Mouse (Mus musculus) intestine, embryonic 15.5 days (tissue): Measurements from ENCODE around the gene Wnt10a. TPM values are rescaled to one million over a fixed set of nuclear protein-coding genes. Genes with fewer than 3 reads are reported as not detected.
A peak's percentile ranks its signal among the peaks of the same experiment; 100 is the strongest.

Experiments
- ATAC-seq: fragments of 200-750 bp; cut with Nextera tagmentation; 2 replicates; pipeline ENCODE4 v1.8.0; 2017; ENCODE audit warnings: moderate TSS enrichment, moderate library complexity
- H3K27ac ChIP-seq: fragments of 300-500 bp; sonication (generic); 2 replicates; pipeline ENCODE4 v1.5.1; 2015; ENCODE audit warnings: mild to moderate bottlenecking, inconsistent platforms
- H3K27me3 ChIP-seq: fragments of 300-500 bp; sonication (generic); replicated peaks from 2 replicates; pipeline ENCODE4 v1.6.1; 2015; ENCODE audit warnings: inconsistent platforms
- H3K36me3 ChIP-seq: fragments of 300-500 bp; sonication (generic); 2 replicates; pipeline ENCODE4 v1.6.1; 2015; ENCODE audit warnings: inconsistent platforms
- H3K4me1 ChIP-seq: fragments of 300-500 bp; sonication (generic); replicated peaks from 2 replicates; pipeline ENCODE4 v1.6.1; 2015; ENCODE audit warnings: inconsistent platforms
- H3K4me2 ChIP-seq: fragments of 300-500 bp; sonication (generic); replicated peaks from 2 replicates; pipeline ENCODE4 v1.6.1; 2015; ENCODE audit warnings: mild to moderate bottlenecking, inconsistent platforms
- H3K4me3 ChIP-seq: fragments of 300-500 bp; sonication (generic); replicated peaks from 2 replicates; pipeline ENCODE4 v1.5.1; 2015; ENCODE audit warnings: inconsistent platforms
- H3K9ac ChIP-seq: fragments of 300-500 bp; sonication (generic); 2 replicates; pipeline ENCODE4 v1.6.1; 2015; ENCODE audit warnings: inconsistent platforms
- H3K9me3 ChIP-seq: fragments of 300-500 bp; sonication (generic); 2 replicates; pipeline ENCODE4 v1.6.1; 2016; ENCODE audit warnings: inconsistent platforms
- WGBS: fragments of 180-500 bp; shearing (Covaris S2); methylation state at CpG from one replicate; pipeline ENCODE4 v1.1.7; 2015; 5-methylcytosine and 5-hydroxymethylcytosine counted together
- polyA plus RNA-seq: library from polyadenylated mRNA; unstranded; fragments of >200 nt; fragmentation: Nextera tagmentation; extraction: Ambion mirVana; gene quantifications from 2 replicates; pipeline ENCODE4 v1.2.1, GENCODE M21; 2015

Wnt10a gene
- polyA plus RNA-seq, 1 experiment from 2014 or later, result 0.16 TPM

DNA sequence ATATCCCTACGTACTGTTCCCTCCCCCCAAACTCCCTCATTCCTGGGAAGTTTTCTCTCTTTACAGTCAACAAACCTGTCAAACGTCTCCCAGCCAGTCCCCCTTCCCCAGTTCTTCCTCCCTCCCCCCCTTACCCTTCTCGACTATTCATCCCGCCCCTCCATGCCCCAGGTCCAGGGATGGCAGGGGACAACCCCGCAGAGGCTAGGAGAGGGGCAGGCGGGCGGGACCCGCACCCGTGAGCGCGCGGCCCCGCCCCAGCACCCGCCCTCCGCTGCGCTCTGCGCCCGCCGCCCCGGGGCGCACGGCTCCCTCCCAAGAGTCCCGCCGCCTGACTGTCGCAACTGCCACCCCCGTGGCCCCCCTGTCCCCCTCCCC is 19.9 kb upstream of the Wnt10a start:
- Histone ChIP-seq H3K27ac (no peak overlapping the region), H3K4me1 (peaks cover 26% of the 10 kb centered on the region), H3K9ac (no peak overlapping the region), H3K9me3 (no peaks in the 10 kb centered on the region), H3K4me3 (peak overlapping the region; percentile 48), H3K36me3 (no peaks in the 10 kb centered on the region), H3K27me3 (peaks cover 75% of the 10 kb centered on the region), H3K4me2 (peak overlapping the region; percentile 93)
- under 1% methylated on average over 25 of the region's 26 CpGs for WGBS
- peak; percentile 14; the same call in 1 of the 2 replicates for ATAC-seq

DNA sequence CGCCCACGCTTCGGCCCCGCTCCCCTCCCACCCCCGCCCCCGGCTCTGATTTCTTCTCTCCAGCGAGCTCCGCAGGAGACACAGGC is 19.6 kb upstream of the Wnt10a start, which contains the start of gene Wnt6:
TSS of gene Wnt6 (plus strand) at position 48 of the 86 bp plus-strand sequence.
- Histone ChIP-seq H3K4me3 (peak within 1 kb of the TSS; percentile 48), H3K36me3 (no peaks in the 10 kb centered on the region), H3K9me3 (no peaks in the 10 kb centered on the region), H3K4me2 (peak within 1 kb of the TSS; percentile 93), H3K27ac (no peak within 1 kb of the TSS), H3K4me1 (peaks cover 26% of the 10 kb centered on the region), H3K9ac (peak within 1 kb of the TSS; percentile 37), H3K27me3 (peaks cover 75% of the 10 kb centered on the region)
- no peak for ATAC-seq
- WGBS, result 0% methylated on average over 1 of the region's 8 CpGs

DNA sequence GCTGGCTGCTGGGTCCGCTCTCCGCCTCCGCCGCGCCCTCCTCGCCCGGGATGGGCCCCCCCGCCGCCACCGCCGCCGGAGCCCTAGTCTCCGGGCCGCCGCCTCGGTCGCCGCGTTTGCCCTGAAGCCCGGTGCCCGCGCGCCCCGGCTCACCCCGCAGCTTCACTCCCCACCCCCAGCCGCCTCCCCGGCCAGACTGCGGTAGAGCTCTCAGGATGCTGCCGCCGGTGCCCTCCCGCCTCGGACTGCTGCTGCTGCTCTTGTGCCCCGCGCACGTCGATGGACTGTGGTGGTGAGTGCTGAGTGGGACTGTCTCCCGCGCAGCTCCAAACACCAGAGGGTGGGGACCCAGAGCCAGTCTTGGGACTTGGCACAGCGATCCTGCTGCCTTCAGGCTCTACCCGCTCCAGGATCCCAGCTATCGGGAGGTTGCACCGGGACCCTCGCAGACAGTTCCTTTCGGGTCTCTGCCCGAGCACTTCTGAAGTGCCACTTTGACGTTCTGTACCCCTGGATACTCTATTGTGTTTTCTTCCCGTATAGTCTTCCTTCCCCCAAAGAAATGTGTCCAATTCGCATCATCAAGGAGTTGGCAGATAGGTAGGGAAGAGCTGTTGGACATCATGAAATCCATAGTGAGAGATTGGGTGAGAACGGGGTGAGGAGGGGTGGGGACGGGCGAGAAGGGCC is 19.2 kb upstream of the Wnt10a start:
- H3K4me1 ChIP-seq, result peaks cover 26% of the 10 kb centered on the region

DNA sequence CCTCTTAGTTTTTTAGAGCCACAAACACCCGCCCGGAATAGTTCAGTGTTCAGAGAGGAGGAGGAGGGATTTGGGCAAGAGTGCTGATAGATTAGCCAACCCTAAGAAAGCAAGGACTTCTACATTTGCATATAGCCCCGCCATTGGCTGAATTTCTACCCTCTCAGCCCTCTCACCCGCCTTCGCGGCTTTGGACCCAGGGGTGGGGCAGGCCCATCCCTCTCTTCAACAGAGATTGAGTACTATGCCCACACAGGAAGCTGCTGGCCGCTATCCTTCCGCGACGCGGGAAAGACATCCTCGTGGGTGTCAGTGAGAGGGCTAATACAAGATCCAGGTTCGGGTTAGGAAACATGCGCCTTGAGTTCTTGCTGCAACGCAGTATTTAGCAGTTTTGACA is 18.2 kb upstream of the Wnt10a start:
- under 1% methylated on average over 15 of the region's 15 CpGs for WGBS
- Histone ChIP-seq H3K9me3 (no peaks in the 10 kb centered on the region), H3K4me2 (peak overlapping the region; percentile 93), H3K27ac (no peak overlapping the region), H3K27me3 (peaks cover 80% of the 10 kb centered on the region), H3K4me1 (peaks cover 26% of the 10 kb centered on the region), H3K36me3 (no peaks in the 10 kb centered on the region), H3K4me3 (peak overlapping the region; percentile 48), H3K9ac (no peak overlapping the region)
- ATAC-seq, result peak; percentile 95

More for the DNA sequence above, 19.2 kb upstream of the Wnt10a start:
- WGBS, result under 1% methylated on average over 36 of the region's 51 CpGs
- peak overlapping the region; percentile 37 for H3K9ac ChIP-seq
- peak overlapping the region; percentile 48 for H3K4me3 ChIP-seq
- peaks cover 75% of the 10 kb centered on the region for H3K27me3 ChIP-seq
- H3K27ac ChIP-seq, result no peak overlapping the region
- no peaks in the 10 kb centered on the region for H3K36me3 ChIP-seq
- no peak for ATAC-seq
- H3K4me2 ChIP-seq, result peak overlapping the region; percentile 93
- H3K9me3 ChIP-seq, result no peaks in the 10 kb centered on the region

DNA sequence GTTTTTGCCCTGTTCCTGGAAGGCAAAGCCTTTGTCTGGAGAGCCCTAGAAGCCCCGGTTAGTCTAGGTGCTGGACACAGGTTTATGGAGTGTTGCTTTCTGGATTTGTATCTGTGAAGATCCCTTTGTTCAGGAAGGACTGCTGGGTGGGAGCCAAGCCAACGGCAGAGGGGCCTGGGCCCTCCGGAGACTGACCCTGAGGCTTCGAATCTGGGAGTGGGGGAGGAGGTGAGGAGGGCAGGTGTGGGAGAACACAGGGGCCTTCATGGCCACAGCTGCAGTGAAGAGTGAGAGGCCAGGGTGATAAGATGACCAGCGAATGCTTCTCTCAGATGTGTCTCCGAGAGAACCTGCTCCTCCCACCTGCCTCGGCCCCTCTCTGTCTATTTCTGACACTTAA is 17.3 kb upstream of the Wnt10a start:
- Histone ChIP-seq H3K27me3 (peaks cover 77% of the 10 kb centered on the region), H3K4me1 (peaks cover 26% of the 10 kb centered on the region), H3K36me3 (no peaks in the 10 kb centered on the region), H3K9me3 (no peaks in the 10 kb centered on the region), H3K9ac (no peak overlapping the region), H3K4me2 (no peak overlapping the region), H3K27ac (no peak overlapping the region), H3K4me3 (no peak overlapping the region)
- no peak for ATAC-seq
- 22% methylated on average over 7 of the region's 7 CpGs for WGBS

DNA sequence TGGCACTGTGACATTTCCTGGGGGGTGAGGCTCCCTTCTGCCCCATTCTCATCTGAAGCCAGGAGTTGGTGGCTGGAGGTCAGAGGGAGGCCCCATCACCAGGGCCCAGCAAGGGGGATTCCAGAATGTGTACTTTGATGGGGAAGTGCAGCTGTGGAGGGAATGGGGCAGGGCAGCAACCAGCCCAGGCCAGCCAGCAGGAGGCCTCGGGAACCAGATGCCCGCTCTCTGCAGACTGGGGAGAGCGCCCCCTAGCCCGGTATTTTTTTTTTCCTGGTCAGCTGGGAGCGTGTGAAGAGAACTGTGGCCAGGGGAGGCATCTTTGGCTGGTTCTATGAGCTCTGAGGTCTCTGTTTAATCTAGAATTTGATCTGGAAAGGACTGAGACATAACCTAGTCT is 15.5 kb upstream of the Wnt10a start:
- Histone ChIP-seq H3K9me3 (no peaks in the 10 kb centered on the region), H3K27me3 (peaks cover 71% of the 10 kb centered on the region), H3K36me3 (no peaks in the 10 kb centered on the region), H3K4me1 (peaks cover 18% of the 10 kb centered on the region), H3K4me2 (no peak overlapping the region), H3K9ac (no peak overlapping the region), H3K4me3 (no peak overlapping the region), H3K27ac (no peak overlapping the region)
- ATAC-seq, result no peak
- WGBS, result 13% methylated on average over 5 of the region's 5 CpGs

DNA sequence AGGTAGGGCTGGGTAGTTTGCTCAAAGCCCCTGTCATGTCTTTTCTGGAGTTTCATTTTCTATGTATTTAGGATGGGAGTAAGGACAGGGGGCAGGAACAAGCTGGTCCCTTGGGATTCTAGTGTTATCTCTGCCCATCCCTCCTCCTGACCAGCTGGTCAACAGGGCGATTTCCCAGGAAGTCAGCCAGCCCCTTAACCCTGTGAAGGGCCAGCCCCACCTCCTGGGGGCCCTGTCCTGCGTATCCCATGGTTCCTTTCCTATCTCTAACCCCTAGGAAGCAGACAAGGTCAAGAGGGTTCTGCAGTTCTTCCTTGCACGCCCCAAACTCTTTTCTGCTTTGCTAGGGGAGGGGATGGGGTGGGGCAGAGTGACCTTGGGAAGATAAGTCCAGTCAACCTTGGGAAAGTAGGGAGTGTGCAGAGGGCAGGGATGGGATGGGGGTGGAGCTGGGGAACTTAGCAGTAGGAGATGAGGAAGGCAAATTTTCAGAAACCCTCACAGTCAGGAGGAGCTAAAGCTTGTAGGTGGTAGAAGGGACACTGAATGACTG is 12.3 kb upstream of the Wnt10a start:
- no peak overlapping the region for H3K4me3 ChIP-seq
- WGBS, result 33% methylated on average over 3 of the region's 3 CpGs
- H3K4me1 ChIP-seq, result peaks cover 9% of the 10 kb centered on the region
- H3K4me2 ChIP-seq, result no peak overlapping the region
- no peak for ATAC-seq
- no peak overlapping the region for H3K9ac ChIP-seq
- H3K36me3 ChIP-seq, result no peaks in the 10 kb centered on the region
- peaks cover 74% of the 10 kb centered on the region for H3K27me3 ChIP-seq
- no peaks in the 10 kb centered on the region for H3K9me3 ChIP-seq
- no peak overlapping the region for H3K27ac ChIP-seq

DNA sequence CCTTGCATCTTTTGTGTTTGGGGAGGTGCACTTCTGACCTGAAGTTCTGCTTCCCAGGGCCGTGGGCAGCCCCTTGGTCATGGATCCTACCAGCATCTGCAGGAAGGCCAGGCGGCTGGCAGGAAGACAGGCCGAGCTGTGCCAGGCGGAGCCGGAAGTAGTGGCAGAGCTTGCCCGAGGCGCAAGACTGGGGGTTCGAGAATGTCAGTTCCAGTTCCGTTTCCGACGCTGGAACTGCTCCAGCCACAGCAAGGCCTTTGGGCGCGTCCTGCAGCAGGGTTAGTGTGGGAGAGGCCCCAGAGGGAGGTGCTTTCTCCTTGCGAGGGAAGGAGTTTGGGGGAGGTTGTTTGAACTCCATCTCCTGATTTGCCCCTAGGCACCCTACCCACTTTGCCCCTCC is 9.3 kb upstream of the Wnt10a start:
- 23% methylated on average over 14 of the region's 14 CpGs for WGBS
- H3K4me1 ChIP-seq, result peaks cover 15% of the 10 kb centered on the region
- ATAC-seq, result no peak
- no peak overlapping the region; the same call in 1 of the 2 replicates for H3K4me2 ChIP-seq
- H3K9ac ChIP-seq, result no peak overlapping the region
- no peaks in the 10 kb centered on the region for H3K9me3 ChIP-seq
- no peak overlapping the region for H3K27ac ChIP-seq
- peaks cover 82% of the 10 kb centered on the region for H3K27me3 ChIP-seq
- no peaks in the 10 kb centered on the region for H3K36me3 ChIP-seq
- H3K4me3 ChIP-seq, result no peak overlapping the region

DNA sequence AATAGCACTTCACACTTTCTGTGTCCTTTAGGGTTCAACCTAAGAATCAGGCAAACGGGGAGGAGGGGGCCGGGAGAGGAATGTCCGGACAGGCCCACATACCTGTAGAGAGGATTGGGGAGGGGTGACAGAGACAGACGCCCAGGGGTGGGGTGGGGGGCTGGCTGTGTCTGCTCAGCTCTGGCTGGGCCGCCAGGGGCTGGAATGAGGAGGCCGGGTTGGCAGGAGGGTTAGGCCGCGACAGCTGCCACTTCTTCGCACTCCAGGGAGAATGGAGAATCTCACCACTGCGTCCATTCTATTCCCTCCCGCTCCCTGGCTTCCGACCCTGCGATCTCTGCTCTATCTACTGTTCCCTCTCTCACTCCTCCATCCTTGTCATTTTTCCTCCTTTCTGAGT is 7.8 kb upstream of the Wnt10a start:
- WGBS, result 6% methylated on average over 13 of the region's 13 CpGs
- H3K36me3 ChIP-seq, result no peaks in the 10 kb centered on the region
- no peaks in the 10 kb centered on the region for H3K9me3 ChIP-seq
- H3K4me1 ChIP-seq, result peaks cover 15% of the 10 kb centered on the region
- H3K27me3 ChIP-seq, result peaks cover 87% of the 10 kb centered on the region
- H3K9ac ChIP-seq, result no peak overlapping the region; the same call in 1 of the 2 replicates
- no peak for ATAC-seq
- H3K4me3 ChIP-seq, result peak overlapping the region; percentile 39
- H3K27ac ChIP-seq, result no peak overlapping the region
- H3K4me2 ChIP-seq, result peak overlapping the region; percentile 81

DNA sequence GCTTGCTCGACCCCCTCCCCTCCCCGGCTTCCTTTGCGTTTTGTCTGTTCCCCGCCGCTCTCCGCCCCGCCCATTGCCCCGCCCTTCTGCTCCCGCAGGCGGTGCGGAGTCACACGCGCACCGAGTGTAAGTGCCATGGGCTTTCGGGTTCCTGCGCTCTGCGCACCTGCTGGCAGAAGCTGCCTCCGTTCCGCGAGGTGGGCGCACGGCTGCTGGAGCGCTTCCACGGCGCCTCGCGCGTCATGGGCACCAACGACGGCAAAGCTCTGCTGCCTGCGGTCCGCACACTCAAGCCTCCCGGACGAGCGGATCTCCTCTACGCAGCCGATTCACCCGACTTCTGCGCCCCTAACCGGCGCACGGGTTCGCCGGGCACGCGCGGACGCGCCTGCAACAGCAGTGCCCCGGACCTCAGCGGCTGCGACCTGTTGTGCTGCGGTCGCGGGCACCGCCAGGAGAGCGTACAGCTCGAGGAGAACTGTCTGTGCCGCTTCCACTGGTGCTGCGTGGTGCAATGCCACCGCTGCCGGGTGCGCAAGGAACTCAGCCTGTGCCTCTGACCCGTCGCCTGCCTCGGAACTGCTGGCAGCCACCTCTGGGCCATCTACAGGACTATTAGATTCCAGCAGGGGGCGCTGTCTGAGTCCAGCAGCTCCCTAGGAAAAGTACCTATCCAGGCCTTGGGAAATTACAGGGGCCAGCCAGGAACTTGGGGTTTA is 7.1 kb upstream of the Wnt10a start:
- Histone ChIP-seq H3K4me3 (peak overlapping the region; percentile 39), H3K9ac (no peak overlapping the region; the same call in 1 of the 2 replicates), H3K27ac (no peak overlapping the region), H3K4me1 (peaks cover 15% of the 10 kb centered on the region), H3K4me2 (peak overlapping the region; percentile 81), H3K9me3 (no peaks in the 10 kb centered on the region), H3K36me3 (no peaks in the 10 kb centered on the region), H3K27me3 (peaks cover 90% of the 10 kb centered on the region)
- WGBS, result under 1% methylated on average over 67 of the region's 67 CpGs
- peak; percentile 57; the same call in 1 of the 2 replicates for ATAC-seq

DNA sequence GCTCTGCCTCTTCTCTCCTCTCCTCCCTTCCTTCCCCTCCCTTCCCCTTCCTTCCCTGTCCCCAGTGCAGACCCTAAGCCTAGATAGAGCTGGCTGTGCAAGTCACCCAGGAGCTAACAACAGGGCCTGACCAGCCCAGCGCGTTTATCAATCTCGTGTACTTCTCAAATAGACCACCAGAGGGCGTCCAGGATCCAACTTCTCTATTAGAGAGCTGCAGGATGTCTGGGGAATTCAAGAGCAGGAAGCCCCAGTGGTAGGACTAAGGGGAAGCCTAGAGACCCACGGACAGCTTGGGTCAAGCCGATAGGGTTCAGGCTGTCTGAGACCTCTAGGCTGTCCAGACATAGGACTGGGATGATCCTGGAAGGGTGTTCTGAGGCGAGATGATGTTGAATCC is 3.5 kb upstream of the Wnt10a start:
- H3K27me3 ChIP-seq, result peaks cover 94% of the 10 kb centered on the region
- H3K9ac ChIP-seq, result no peak overlapping the region
- WGBS, result 7% methylated on average over 7 of the region's 7 CpGs
- no peaks in the 10 kb centered on the region for H3K9me3 ChIP-seq
- no peak overlapping the region for H3K27ac ChIP-seq
- peaks cover 19% of the 10 kb centered on the region for H3K4me1 ChIP-seq
- no peak overlapping the region for H3K4me3 ChIP-seq
- H3K36me3 ChIP-seq, result no peaks in the 10 kb centered on the region
- no peak overlapping the region for H3K4me2 ChIP-seq
- peak; percentile 35 for ATAC-seq

DNA sequence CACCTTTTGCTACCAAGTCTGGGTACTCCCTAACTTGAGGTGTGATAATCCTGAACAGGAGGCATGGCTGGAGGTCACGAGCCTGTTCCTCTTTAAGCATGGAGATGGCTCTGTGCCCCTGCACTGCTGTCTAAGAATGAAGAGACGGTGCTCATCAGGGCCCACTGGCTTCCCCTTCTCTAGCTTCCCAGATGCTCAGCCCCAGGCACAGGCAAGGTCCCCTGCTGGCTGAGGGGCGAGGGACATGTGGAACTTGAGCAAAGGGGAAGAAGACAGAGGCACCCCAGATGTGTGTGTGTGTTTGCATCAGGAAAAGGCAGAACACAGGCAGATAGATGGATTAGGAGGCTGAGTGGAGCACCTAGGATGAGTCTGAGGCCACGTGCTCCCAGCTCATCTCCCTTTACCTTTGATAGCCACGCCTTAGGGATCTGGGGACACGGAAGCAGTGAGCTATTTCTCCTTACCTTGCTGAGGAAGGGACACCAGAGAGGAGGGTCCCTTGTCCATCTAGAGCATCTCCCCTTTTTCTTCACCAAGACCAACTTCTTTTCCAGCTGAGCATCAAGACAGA is 2.6 kb upstream of the Wnt10a start:
- no peak overlapping the region for H3K9ac ChIP-seq
- no peak for ATAC-seq
- WGBS, result 20% methylated on average over 6 of the region's 6 CpGs
- no peak overlapping the region for H3K4me2 ChIP-seq
- no peak overlapping the region for H3K4me3 ChIP-seq
- no peaks in the 10 kb centered on the region for H3K36me3 ChIP-seq
- peaks cover 17% of the 10 kb centered on the region for H3K4me1 ChIP-seq
- H3K27ac ChIP-seq, result no peak overlapping the region
- H3K27me3 ChIP-seq, result peaks cover 94% of the 10 kb centered on the region
- H3K9me3 ChIP-seq, result no peaks in the 10 kb centered on the region
